Mouse (Mus musculus): ENCODE data around the gene Dnah2.

Gene Dnah2

GRCm38 (mm10) chr11:69377766-69378165 lies 171.1 kb downstream of the Dnah2 start:
- ChIA-PET CTCF (interaction anchor here in 3 of 4 experiments (0.6 to 1.2 kb wide), 5 partner anchors 97 to 348 kb away, joined by 3 read pairs; no protein-coding TSS in a partner anchor), POLR2A (interaction anchor here in 1 of 4 experiments (0.6 to 0.8 kb wide), 2 partner anchors 52 to 206 kb away, joined by 3 read pairs; partner anchors contain the start of gene Kcnab3)

DNA sequence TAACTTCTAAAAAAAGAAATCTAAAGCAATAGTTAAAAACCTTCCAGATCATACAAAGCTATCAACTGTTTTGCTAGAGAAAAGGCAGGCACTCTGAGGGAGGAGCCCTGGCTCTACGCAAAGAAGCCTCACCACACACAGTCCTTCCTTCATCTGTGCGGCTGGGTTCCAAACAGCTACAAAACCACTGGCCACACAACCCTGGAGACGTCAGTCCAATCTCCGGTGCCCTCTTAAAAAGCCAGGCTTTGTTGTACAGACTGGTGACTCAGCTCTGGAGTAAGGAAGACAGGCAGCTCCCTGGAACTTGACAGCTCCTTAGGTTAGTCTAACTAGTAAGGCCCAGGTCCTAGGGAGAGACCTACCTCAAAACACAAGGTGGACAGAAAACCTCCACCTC lies 173.3 kb downstream of the Dnah2 start:
- POLR2A ChIA-PET: interaction anchor here in 3 of 4 experiments (0.5 to 1.4 kb wide), 4 partner anchors 9 to 220 kb away, joined by 3 to 6 read pairs (median 4); partner anchors contain the start of gene Kcnab3 (in 1 of the 3)
- CTCF ChIA-PET: interaction anchor here in 2 of 4 experiments (0.7 to 1.0 kb wide), 2 partner anchors 13 to 138 kb away, joined by 3 to 6 read pairs; no protein-coding TSS in a partner anchor

DNA sequence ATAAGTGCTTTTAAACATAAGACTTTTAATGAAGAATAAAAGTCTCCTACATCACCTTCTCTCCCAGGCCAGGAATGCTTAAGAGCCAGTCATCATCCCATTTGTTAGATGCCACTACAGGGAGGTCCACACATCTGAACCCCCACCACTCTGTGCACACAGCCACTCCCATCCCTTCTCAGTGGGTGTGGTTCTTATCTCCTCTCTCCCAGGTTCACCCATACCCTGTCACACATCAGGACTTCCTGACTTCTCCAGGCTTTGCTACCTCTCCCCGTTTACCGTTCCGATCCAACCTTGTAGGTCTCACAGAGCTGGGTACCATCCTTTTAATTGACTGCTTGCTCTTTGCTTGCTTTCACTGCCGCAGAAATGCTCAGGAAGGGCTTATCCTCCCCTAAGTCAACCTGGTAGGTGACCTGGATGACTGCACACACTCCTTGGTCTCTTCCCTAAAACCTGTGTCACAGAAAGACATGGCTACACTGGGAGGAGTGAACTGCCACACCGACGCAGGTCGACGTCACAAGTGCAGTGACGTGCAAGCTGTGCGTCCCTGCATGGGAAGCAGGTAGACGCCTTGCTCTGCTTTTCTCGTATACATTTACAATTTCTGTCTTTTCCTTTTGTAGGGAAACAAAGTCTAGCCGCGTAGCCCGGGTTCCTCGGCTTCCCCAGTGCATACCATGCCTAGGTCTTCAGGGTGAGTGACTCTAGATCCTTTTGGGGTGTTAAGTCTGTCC lies 175.5 kb downstream of the Dnah2 start:
- POLR2A ChIA-PET: interaction anchor here in 3 of 4 experiments (0.8 to 1.8 kb wide), 11 partner anchors 10 to 116 kb away, joined by 3 to 6 read pairs (median 3); partner anchors contain the start of genes Cntrob (in 2 of the 3), Trappc1 (in 2 of the 3), Cyb5d1 (in 1 of the 3) and Naa38 (in 1 of the 3)

GRCm38 (mm10) chr11:69372780-69373170 lies 176.1 kb downstream of the Dnah2 start:
- POLR2A ChIA-PET: interaction anchor here in 2 of 4 experiments (0.7 to 1.8 kb wide), 12 partner anchors 8 to 116 kb away, joined by 3 to 6 read pairs (median 3); partner anchors contain the start of genes Cntrob (in 2 of the 2), Trappc1 (in 2 of the 2), Cyb5d1 (in 1 of the 2) and Kcnab3 (in 1 of the 2)
- CTCF ChIA-PET: interaction anchor here in 3 of 4 experiments (0.5 to 2.2 kb wide), 12 partner anchors 9 to 668 kb away, joined by 3 to 8 read pairs (median 4); partner anchors contain the start of genes Cyb5d1 (in 1 of the 3) and Naa38 (in 1 of the 3)

More for the DNA sequence above, 175.5 kb downstream of the Dnah2 start:
- CTCF ChIA-PET: interaction anchor here in 3 of 4 experiments (0.5 to 2.2 kb wide), 10 partner anchors 10 to 140 kb away, joined by 3 to 8 read pairs (median 5); partner anchors contain the start of genes Cyb5d1 (in 1 of the 3) and Naa38 (in 1 of the 3)

DNA sequence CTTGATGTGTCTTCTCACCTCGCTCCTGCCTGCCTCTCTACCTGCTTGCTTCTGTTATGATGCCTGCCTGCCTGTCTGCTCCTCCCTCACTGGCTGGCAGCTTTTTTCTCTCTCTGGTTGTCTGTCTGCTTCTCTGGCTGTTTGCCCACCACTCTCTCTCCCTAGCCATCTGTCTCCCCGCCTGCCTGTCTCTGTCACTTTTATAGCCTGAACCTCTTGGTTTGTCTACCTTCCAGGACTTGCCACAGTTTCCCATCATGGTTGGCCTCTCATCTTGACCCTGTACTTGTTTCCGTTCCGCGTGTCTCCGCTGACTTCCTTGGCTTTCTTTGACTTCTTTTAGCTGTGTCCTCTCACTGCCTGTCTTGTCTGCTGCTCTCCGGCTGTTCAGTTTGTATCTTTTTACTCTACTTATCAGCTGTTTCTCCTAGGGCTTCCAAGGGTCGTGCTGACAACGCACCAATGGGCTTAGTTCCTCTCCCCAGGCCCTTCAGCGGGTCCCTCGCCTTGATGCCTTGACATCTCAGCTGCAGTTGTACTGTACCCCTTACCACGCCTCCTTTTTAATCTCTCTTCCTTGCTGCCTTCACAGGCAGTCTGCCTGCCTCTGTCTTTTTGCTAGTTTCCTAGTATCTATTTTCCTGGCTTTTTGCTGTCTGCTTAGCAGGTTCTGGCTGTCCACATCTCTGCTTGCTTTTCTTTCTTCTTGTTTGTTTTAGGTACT lies 176.7 kb downstream of the Dnah2 start:
- CTCF ChIA-PET: interaction anchor here in 3 of 4 experiments (0.5 to 2.2 kb wide), 14 partner anchors 8 to 667 kb away, joined by 3 to 8 read pairs (median 4); no protein-coding TSS in a partner anchor
- POLR2A ChIA-PET: interaction anchor here in 2 of 4 experiments (0.7 to 1.8 kb wide), 13 partner anchors 9 to 115 kb away, joined by 3 to 6 read pairs (median 3); partner anchors contain the start of genes Cntrob (in 2 of the 2), Trappc1 (in 2 of the 2), Cyb5d1 (in 1 of the 2) and Kcnab3 (in 1 of the 2)

DNA sequence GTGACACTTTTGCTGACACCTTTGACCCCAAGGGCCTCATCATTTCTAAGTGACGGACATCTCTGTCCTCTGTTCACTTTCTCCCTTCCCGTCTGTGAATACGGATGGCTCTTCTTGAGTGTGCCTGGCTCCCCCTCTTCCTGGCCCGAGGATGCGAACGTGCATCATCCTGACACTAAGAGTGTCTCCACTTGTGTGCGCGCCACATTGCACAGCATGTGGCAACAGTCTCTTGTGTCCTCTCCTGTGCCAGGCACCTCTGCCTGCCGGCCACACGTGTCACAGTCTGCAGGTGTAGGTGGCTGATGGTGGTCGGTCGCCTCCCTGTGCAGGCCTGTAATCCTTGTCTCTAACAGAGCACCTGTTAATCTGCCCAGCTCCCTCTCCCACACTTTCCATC lies 177.3 kb downstream of the Dnah2 start:
- POLR2A ChIA-PET: interaction anchor here in 1 of 4 experiments (0.7 to 1.5 kb wide), 3 partner anchors 9 to 114 kb away, joined by 3 to 5 read pairs (median 4); no protein-coding TSS in a partner anchor
- CTCF ChIA-PET: interaction anchor here in 2 of 4 experiments (0.6 to 2.2 kb wide), 8 partner anchors 8 to 130 kb away, joined by 3 to 6 read pairs (median 5); no protein-coding TSS in a partner anchor

DNA sequence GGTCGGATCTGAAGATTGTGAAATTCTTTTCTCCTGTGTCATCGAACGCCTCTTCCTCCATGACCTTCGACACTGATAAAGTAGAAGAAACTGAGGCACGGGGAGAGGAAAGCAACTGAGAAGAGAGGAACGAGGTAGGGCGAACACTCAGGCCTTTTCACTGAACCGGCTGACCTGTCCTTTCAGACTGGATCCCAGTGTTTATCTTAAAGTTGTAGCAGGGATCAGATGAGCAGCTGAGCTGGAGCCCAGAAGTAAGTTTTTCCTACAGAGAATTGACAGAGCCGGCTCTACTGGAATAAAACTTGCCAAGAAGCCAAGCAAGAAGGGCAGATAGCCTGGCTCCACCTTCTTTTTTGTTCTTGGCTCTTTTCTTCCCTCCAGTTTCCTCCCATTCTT lies 178.1 kb downstream of the Dnah2 start:
- POLR2A ChIA-PET: interaction anchor here in 1 of 4 experiments (1.0 to 1.1 kb wide), 2 partner anchors 30 to 45 kb away, joined by 3 to 6 read pairs; partner anchors contain the start of gene Kcnab3
- CTCF ChIA-PET: interaction anchor here in 1 of 4 experiments (0.7 kb wide), 1 partner anchor 96 kb away, joined by 9 read pairs; no protein-coding TSS in a partner anchor

Measured in embryonic stem cell, embryonic (primary cell).